Mouse (Mus musculus) common myeloid progenitor, adult 5-6 weeks (primary cell): ENCODE data around the gene Kcne4. TPM values are rescaled to one million over a fixed set of nuclear protein-coding genes. Genes with fewer than 3 reads are reported as not detected.

Experiments used
- ATAC-seq: replicated peaks from 2 replicates; pipeline ENCODE4 v1.8.0; 2016; ENCODE audit warnings: low read depth, mild to moderate bottlenecking, moderate TSS enrichment, inconsistent platforms; ENCODE audit not compliant: poor library complexity, severe bottlenecking
- total RNA-seq: library from RNA; stranded (forward); fragments of 200-1000, 187-1606 nt; gene quantifications from 2 replicates; pipeline ENCODE4 v1.2.3, GENCODE M21; 2017

The Kcne4 gene
- total RNA-seq, 1 experiment from 2014 or later = not detected

DNA sequence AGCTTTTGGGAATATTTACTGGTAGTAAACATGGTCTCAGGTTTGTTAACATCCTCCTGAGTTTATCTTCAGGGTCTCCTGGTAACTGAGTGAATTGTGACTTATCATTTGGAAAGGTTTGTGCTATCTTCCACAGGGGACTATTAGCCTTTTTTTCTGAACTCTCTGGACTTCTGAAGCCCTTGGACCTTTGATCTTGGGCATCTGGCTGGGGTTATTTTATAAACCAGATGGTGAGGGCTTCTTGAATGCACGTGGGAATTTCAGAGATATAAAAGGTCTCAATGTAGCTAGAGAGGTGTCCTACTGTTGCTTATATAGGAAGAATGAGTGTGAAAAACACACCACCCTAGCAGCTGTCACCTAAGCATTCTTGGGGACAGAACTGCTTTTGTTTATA, 37.7 kb downstream of the Kcne4 start:
- ATAC-seq = no peak

DNA sequence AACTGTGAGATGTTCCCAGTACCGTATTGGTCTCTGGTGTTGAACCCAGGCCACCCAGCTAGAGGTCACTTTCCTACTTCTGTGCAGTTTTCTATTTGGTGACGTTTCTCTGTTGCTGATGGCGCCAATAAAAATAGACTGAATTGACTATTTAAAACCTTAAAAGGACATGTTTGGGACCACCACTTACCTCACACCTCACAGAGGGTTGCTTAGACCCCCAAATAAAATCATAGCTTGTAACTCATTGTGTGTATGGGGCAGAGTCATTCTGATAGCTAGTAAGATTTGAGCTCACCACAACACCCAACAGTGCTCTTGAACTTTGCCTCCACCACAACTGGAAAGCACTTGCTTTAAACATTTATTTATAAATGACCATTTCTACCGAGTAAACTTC, 43.0 kb downstream of the Kcne4 start:
- no peak for ATAC-seq

DNA sequence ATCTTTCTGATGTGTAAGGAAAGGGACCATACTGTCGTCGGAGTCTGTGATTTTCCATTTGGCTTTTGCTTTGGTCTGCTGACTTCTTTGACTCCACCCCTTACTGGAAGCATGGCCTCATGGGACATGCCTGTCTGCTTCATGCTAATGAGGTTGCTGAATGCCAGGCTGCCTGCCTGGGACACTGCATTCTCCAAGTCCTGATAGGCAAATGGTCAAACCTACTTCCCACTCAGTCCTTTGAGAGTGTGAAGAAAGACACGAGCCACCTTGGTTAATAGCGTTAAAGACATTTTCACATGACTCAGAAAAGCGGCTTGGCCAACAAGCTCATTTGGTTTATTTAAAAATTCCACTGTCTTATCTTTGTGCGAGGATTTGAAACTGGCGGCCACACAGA, 43.5 kb downstream of the Kcne4 start:
- ATAC-seq = no peak

DNA sequence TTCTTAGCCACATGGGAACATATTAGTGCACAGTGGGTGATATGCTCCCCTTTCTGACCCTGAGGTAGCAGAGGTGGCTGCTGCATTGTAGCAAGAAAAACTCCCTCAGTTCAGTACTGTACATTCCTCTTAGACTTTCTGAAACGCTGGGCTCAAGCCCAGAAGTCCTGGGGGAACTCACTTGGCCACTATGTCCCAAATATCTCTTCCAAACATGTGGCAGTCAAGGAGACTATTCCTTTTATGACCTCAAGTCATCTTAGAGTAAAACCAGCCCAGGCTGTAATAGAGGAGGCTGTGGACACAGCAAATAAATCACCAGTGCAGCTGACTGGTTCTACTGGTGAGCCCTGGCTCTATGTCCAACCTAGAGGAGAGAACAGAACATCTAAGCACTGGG, 45.7 kb downstream of the Kcne4 start:
- no peak for ATAC-seq

DNA sequence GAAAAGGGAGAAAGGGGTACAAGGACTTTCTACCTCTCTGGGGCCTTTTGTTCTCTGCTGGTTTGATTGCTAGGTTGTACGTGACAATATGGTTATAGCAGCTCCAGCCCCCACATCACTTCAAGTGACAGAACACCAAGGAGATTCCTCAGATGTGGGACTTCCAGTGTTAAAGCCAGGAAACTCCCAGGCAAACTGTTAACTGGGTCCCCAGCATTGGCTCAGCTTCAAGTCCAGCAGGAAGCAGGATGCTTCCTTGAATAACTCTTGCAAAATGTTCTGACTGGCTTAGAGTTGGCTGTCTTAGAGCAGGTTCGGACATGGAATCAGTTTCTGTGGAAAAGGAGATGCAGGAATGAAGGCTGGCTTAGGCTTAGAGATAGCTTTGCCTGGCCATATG, 47.3 kb downstream of the Kcne4 start:
- no peak for ATAC-seq

DNA sequence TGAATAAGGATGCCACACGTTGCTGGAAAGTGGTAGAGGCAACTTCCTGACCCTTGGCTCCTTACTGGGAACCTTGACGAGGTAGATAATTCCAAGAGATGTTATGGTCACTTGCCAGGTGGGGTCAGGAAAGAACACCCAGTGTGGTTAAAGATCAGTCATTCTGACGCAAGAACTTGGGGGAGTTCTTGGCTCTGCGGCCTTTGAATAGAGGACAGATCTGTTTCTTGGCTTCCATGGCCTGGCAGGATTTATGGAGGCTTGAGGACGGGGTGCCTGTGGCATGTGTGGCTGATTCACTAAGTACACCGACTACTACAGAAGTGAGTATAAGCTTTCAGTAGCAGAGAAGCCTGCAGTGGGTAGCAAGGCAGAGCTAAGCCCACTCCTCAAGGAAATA, 47.8 kb downstream of the Kcne4 start:
- no peak for ATAC-seq

DNA sequence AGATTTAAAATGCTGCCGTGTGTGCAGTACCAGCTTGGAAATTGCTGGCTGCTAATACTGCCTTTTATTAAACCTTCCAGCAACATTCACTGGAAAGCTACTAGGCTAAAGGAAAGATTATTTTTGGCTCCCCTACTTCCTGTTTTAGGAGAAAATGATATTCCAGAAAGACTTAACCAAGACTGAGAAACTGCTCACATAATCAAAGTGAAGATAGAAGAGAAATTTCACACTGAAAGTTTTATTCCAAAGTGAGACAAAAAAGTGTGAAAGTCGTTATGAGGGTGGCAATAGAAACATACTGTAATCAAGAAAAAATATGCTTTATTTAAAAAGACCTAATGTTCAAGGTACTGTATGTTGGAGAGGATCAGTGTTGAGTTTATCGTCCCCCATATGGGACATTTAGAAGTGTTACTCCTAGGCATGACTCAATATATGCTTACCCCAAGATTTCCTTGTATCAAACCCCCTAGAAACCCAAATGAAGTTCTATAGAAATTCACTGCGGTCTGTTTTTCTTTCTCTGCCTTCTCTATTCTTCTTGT, 48.3 kb downstream of the Kcne4 start:
- ATAC-seq = no peak

DNA sequence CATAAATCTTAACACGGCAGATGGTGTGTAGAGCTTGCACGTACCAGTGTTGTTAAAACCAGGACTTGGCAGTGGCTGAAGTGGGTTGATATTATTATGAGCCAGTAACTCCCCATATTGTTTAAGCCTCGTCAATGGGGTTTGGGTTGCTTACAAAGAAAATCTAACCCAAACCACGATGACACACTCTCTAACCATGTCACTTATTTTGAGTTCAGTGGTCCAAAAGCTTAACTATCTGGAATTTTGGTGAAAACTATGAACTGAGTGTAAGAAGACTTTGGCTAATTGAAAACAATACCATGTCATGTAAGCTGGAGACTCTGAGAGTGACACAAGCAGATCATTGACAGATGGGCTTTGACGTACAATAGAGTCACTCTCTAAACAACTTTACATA, 49.4 kb downstream of the Kcne4 start:
- no peak for ATAC-seq

DNA sequence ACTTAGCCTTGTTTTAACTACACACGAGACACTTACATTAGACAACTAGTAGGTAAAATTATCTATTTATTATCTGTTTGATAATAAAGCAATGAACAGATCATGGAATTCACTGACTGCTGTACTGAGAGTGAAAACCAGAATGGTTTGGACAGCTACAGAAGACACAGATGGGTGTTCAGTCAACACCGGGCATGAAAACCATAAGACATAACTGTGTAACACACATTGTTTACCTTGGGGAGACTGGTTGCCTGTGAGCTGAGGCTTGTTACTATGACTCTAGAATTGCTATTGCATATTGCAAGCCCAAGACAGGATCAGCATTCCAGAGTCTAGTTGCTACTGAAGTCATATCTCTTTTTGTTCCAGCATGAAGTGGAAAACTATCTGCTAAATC, 49.9 kb downstream of the Kcne4 start:
- no peak for ATAC-seq

Other genes starting within 250 kb of the Kcne4 start
- gene Acsl3, start 158.9 kb upstream of the Kcne4 start, total RNA-seq = 92.7 and 112 TPM in 2 replicates
- gene Utp14b, start 158.7 kb upstream of the Kcne4 start, total RNA-seq = 19.9 and 23.1 TPM in 2 replicates